Mouse (Mus musculus) E14TG2a.4 (cell line): ENCODE data around the gene Mogs.

ENCODE experiments used
- CTCF ChIP-seq: conservative IDR thresholded peaks from 2 replicates; pipeline ENCODE4 v1.5.1; 2014; ENCODE audit warnings: low read length
- POU5F1 ChIP-seq: IDR thresholded peaks from 2 replicates; pipeline ENCODE4 v1.6.1; 2014; ENCODE audit warnings: low read length, borderline replicate concordance

- no peak for TF ChIP-seq CTCF
- TF ChIP-seq POU5F1, result no peak
Measured at GRCm38 (mm10) chr6:83137576-83137950, 22.3 kb downstream of the Mogs start.
